Mouse (Mus musculus) embryo, embryonic 11.5 days (tissue): ENCODE data around the gene Vps8.
A peak's percentile ranks its signal among the peaks of the same experiment; 100 is the strongest.

Experiments
- DNase-seq: peaks from one replicate; pipeline ENCODE4 v3.0.0-alpha.2; 2012; ENCODE audit warnings: low read depth, low spot score

Vps8 gene

GRCm38 (mm10) chr16:21478376-21478775 lies 55.5 kb downstream of the Vps8 start:
- no peak for DNase-seq

DNA sequence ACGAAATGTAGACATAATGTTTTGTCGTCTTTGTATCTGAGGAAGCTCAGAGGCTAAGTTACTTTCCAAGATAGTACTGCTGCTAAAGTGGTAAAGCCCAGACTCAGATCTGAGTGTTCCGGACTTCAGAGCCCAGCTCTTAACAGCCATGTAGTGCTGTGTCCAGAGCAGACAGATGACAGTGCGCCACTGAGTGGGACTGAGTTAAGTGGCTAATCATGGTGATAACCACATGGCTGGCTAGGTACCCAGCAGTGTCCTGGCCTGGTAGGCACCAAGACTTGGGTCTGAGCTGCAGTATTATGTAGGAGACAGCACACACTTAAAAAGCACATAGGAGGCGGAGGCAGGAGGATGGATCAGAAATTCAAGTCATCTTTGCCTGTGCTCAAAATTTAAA lies 60.9 kb downstream of the Vps8 start:
- DNase-seq, result no peak

GRCm38 (mm10) chr16:21485716-21486115 lies 62.8 kb downstream of the Vps8 start:
- DNase-seq, result no peak

GRCm38 (mm10) chr16:21488413-21488812 lies 65.5 kb downstream of the Vps8 start:
- peak; percentile 23 for DNase-seq

DNA sequence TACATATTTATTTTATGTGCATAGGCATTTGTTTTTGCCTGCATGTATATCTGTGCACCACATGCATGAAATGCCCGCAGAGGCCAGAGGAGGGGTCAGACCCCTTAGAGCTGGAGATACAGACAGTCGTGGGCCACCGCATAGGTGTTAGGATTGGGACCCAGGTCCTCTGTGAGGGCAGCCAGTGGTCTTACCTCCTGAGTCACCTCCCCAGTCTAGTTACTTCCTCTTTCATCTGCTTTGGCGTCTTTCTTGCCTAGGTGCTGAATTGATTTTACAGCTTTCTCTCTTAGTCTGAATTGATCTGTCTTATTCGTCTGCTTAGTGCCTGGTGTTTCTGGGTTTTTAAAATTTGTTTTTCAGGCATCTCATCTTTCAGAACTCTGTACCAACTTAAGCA lies 69.4 kb downstream of the Vps8 start:
- no peak for DNase-seq

DNA sequence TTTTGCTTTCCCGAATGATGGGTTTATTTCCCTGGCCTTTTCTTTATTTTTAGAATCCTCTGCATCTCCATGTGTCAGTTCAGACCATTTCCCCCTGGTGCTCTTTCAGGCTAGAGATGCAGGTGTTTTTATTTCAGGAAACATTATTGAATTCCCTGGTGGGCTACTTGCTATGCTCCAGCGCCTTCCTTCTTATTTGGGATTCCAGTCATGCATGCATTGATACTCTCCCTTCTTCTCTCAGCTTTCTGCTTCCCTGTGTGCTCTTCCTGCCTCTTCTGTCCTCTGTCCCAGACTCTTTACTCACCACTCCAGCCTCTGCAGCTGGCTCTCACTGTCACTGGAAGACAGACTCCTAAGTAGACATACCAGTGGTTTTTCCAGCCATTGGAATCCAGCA lies 70.0 kb downstream of the Vps8 start:
- DNase-seq, result no peak

DNA sequence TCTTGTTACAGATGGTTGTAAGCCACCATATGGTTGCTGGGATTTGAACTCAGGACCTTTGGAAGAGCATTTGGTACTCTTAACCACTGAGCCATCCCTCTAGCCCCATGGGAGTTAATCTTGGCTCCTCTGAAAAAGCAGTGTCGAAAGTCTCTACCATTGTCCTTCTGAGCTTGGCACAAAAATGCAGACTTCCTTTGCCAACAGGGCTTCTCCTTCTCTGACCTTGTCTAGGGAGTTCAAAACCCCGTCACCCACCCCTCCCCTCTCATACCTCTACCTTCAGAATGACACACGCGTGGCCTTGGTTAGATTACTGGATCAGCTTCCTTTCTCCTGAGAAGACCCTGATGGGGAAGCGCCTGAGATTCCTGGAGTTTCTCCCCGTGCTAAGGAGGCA lies 71.8 kb downstream of the Vps8 start:
- DNase-seq, result no peak

DNA sequence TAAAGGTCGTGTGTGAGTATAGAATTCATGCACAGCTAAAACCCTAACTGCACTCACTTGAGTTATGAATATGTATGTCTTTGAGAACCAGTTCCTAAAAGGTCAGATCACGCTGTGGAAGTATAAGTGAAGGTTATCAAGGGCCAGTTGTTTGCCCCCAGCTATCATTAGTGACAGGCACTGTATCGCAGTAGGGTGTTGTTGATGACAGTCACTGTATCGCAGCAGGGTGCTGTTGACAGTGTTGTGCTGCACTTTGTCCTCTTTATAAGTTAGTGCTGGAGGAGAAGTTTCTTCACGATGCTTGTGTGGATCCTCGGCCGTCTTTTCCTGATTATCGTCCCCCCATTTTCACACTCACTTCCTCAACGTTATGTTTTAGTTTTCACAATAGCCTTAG lies 73.9 kb downstream of the Vps8 start:
- no peak for DNase-seq

DNA sequence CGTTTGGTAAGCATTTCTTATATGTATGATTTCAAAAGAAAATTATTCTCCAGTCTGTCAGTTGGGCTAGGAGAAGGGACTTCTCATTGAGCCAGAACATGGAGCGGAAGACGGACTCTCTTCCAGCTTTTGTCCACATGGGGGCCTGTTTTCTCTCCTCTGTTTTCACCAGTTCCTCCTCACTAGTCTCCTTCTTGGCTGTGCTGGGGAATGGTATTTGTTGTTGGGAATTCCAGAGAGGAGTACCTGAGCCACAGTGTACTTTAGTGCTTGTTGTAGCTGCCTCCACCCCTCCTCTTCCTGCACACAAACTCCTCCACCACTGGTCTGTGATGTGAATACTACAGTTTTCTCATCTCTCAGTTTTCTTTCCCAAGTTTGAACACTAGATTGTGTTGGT lies 74.7 kb downstream of the Vps8 start:
- DNase-seq, result no peak

- DNase-seq, result no peak
These were observed 76.1 kb downstream of the Vps8 start for GRCm38 (mm10) chr16:21498984-21499383.

GRCm38 (mm10) chr16:21499656-21500055 lies 76.7 kb downstream of the Vps8 start:
- no peak for DNase-seq

GRCm38 (mm10) chr16:21518833-21519232 lies 95.9 kb downstream of the Vps8 start:
- no peak for DNase-seq

DNA sequence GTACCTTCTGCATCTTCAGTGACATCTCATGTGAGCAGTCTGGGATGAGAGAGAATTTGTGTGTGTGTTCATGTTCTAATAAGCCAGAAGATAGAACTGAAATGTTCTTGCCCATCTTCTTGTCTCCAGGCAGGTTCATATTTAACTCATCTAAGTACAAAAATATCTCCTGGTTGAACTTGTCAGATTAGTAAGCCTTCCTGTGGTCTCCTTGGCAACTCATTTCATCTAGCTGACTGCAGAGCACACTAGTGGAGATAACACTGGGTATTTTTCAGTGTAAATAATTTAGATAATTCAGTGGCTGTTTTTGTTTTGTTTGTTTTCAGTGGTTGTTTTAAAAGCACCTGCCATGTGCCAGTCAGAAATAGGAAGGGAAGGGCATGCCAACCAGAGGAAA lies 96.9 kb downstream of the Vps8 start:
- no peak for DNase-seq

DNA sequence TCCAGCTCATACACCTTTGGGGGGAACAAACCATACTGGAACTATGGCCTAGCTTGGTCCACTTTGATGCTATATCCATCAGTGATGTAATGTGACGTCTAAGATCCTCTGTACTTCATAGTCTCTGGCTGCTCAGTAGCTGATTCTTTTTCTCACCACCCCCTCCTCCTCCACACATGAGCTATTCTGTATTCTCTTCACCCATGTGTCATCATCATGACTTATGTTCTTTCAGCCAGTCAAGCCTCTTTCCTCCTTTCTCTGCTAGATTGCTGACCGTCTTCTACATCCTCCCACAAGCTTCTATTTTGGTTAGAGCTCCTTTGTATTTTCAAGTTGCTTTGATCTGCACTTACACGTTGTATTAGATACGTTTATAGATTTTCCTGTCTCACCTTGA lies 100.8 kb downstream of the Vps8 start:
- no peak for DNase-seq

DNA sequence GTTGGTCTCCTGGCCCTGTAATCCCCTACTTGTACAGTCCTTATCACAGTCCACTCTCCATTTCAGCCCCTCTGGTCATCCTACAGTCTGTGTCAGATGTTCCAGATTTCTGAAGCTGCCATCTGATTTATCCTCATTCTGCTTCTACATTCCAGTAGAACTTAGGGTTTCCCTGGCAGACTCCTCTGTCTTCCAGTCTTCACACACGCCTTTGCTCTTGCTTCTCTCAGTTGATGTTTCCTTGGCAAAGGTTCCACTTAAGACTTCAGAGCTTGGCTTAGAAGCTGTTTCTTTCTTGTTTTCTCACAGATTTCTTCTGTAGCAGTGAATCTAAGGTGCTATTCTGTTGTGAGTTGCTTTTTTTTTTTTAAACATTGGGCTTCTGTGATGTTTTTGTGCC lies 102.5 kb downstream of the Vps8 start:
- DNase-seq, result no peak

GRCm38 (mm10) chr16:21527271-21528007 lies 104.5 kb downstream of the Vps8 start:
- no peak for DNase-seq

DNA sequence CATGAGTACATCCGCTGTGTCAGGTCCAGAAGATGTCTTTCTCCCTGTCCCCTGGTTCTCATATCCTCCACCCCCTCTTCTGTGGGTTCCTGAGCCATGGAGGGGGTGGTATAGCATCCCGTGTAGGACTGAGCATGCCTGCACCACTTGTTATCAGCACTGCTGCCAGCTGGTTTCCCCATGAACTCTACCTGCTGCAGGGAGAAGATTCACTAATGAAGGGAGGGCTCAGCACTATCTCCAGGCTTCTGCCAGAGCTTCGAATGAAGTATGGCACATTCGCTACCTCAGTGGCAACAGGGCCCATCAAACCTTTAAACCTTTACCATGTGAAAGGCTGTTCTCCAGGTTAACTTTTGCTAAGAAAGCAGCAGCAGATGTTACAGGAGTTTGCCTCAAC lies 110.6 kb downstream of the Vps8 start:
- no peak for DNase-seq

- DNase-seq, result no peak
These were observed 113.5 kb downstream of the Vps8 start for GRCm38 (mm10) chr16:21536240-21537005.

GRCm38 (mm10) chr16:21537312-21537711 lies 114.4 kb downstream of the Vps8 start:
- no peak for DNase-seq

GRCm38 (mm10) chr16:21538889-21539288 lies 116.0 kb downstream of the Vps8 start:
- DNase-seq, result no peak

- DNase-seq, result no peak
These were observed 119.6 kb downstream of the Vps8 start for GRCm38 (mm10) chr16:21542559-21542958.

- no peak for DNase-seq
These were observed 124.5 kb downstream of the Vps8 start for GRCm38 (mm10) chr16:21547446-21547845.

DNA sequence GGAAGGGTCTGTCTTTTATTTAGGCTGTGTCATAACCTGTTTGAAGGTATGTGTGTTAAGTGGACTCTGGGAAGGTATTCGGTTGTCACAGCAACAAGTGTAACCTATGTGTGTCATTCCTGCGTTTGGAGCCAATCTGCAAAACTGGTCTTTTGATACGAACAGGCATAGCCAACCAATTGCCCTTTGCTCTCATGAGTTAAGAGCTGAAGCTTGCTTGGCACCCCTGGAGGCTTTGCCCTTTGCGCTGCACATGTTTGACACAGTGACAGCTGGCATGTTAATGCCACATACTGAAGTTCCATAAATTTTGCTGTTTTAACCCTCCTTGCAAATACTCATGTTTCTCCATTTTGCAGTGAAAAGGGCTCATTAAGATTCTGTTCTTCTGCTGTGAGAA lies 126.8 kb downstream of the Vps8 start:
- DNase-seq, result no peak
